17 mouse cellular contexts compared by ENCODE assay signal in the genomic region with DNA sequence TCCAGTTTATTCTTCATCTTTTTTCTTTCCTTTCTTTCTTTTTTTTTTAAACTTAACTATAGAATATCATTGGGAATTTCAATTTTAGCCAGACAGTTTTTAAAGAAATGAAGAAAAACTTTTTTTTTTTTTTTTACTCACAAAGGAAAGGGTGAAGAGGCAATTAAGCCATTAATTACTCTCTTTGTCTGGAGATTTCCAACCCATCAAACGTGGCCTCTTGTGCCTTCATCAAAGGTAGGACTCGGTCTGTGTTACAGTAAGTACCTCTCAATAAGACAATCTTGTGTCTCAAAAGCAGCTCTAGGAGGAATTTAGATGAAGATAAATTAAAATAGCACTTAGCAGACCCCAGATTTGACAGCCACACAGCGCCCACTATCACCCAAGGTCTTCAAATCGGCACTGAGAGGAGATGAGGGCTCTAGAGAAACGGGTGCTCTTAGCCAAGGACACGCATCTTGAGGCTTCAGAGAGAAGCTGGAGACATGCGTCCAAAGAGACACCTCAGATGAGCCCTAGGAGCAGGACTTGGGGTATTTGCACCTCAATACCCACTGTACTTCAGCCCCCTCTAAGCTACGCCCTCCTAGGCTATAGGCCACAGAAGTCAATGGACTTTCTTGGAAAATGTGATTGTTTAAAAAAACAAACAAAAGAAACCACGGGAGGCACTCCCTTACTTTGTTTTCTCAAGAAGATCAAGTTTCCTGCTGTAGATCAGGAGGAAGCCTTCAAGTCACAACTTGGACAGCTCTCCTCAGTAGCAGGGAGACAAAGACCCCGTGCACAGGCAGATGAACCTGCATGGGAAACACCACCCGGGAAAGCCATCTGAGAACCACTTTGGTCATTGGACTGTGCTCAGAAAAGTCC.
DNase-seq lines count a peak whose midpoint lies in the region; ATAC-seq and TF ChIP-seq lines count a peak whose summit lies in the region.
"Had no signal": no experiment of that assay in that cellular context is flagged by ENCODE, and none has a peak within 500 bp of the region (broad histone marks: within the 10 kb centered on the region; RNA-seq: fewer than 3 reads in every experiment).

No protein-coding gene starts in this region.

- WGBS in kidney, embryonic 15.5 days, result 21% methylated on average over 11 of the region's 11 CpGs

- ATAC-seq in kidney, embryonic 15.5 days (replicated peaks; ENCODE audit: low FRiP score), result peak; percentile 82
- ATAC-seq: forebrain, embryonic 13.5 days; liver, embryonic 12.5 days had no signal

- H3K36me3 ChIP-seq in kidney, embryonic 15.5 days, result no peaks in the 10 kb centered on the region
- H3K36me3 ChIP-seq in ES-E14 (ENCODE audit: control insufficient read depth, insufficient read depth, low read length, poor library complexity, severe bottlenecking), result no peaks in the 10 kb centered on the region
- H3K36me3 ChIP-seq: heart, embryonic 12.5 days; liver, embryonic 12.5 days had no signal

- H3K9me3 ChIP-seq in kidney, embryonic 15.5 days (replicated peaks), result no peaks in the 10 kb centered on the region
- H3K9me3 ChIP-seq in ES-E14 (ENCODE audit: control insufficient read depth, insufficient read depth, low read depth, low read length), result no peaks in the 10 kb centered on the region
- H3K9me3 ChIP-seq: forebrain, embryonic 13.5 days; heart, embryonic 12.5 days; liver, embryonic 12.5 days had no signal

- H3K9ac ChIP-seq in kidney, embryonic 15.5 days, result no peak overlapping the region
- no peak overlapping the region for H3K9ac ChIP-seq in ES-E14 (ENCODE audit: insufficient read depth, low read depth, low read length, poor library complexity, severe bottlenecking)
- H3K9ac ChIP-seq: forebrain, embryonic 13.5 days; heart, embryonic 12.5 days; liver, embryonic 12.5 days had no signal

- peaks cover 19% of the 10 kb centered on the region for H3K4me1 ChIP-seq in kidney, embryonic 15.5 days
- H3K4me1 ChIP-seq in ES-E14 (ENCODE audit: control insufficient read depth in 2 of 2, insufficient read depth in 2 of 2, low read length in 2 of 2, poor library complexity in 1 of 2), result peaks cover 0 to 3% of the 10 kb centered on the region in 2 experiments; a peak in 1 of 4 replicates
- H3K4me1 ChIP-seq: liver, embryonic 12.5 days had no signal

- in situ Hi-C loops in ES-E14 (cut with MboI; ENCODE audit: low sequenced_read_pairs in 2 of 2, unreplicated experiment in 2 of 2), result no loop called here

- H3K27ac ChIP-seq in kidney, embryonic 15.5 days, result peak overlapping the region; percentile 28; the same call in 1 of the 2 replicates
- no peak overlapping the region for H3K27ac ChIP-seq in ES-E14 (ENCODE audit: insufficient read depth, low read depth, low read length, poor library complexity, severe bottlenecking)
- H3K27ac ChIP-seq: forebrain, embryonic 13.5 days; liver, embryonic 12.5 days had no signal

- DNase-seq in kidney, adult 11 months, result no peak
- DNase-seq in ES-E14 (ENCODE audit: low read depth, low spot score), result peak; percentile 47
- DNase-seq in embryo, embryonic 10.5 days (ENCODE audit: low spot score), result peak; percentile 45
- peak; percentile 28 for DNase-seq in mesoderm, embryonic 11.5 days (ENCODE audit: low read depth, low spot score)
- DNase-seq in layer of hippocampus, adult 18-20 months (ENCODE audit: low spot score in 2 of 2), result no peak
- DNase-seq in testis, postnatal 10 days (ENCODE audit: low spot score), result no peak
- DNase-seq: adrenal gland, postnatal 10 days; cerebellum, adult 2 months; gastrocnemius, postnatal 36 days; kidney, postnatal 25 days; layer of hippocampus, adult 9-11 months; midbrain, embryonic 14.5 days; right cerebral cortex, adult 18-20 months had no signal

- no peak overlapping the region for H3K4me2 ChIP-seq in kidney, embryonic 15.5 days
- H3K4me2 ChIP-seq: forebrain, embryonic 13.5 days; heart, embryonic 12.5 days; liver, embryonic 12.5 days had no signal

- H3K4me3 ChIP-seq in kidney, embryonic 15.5 days (replicated peaks), result no peak overlapping the region
- H3K4me3 ChIP-seq in ES-E14 (ENCODE audit: insufficient read depth in 1 of 2, low read depth in 1 of 2, low read length in 2 of 2, poor library complexity in 1 of 2, severe bottlenecking in 1 of 2), result no peak overlapping the region
- H3K4me3 ChIP-seq: forebrain, embryonic 13.5 days; heart, embryonic 12.5 days; liver, embryonic 12.5 days had no signal

- H3K27me3 ChIP-seq in kidney, embryonic 15.5 days, result no peaks in the 10 kb centered on the region
- H3K27me3 ChIP-seq: forebrain, embryonic 13.5 days; heart, embryonic 12.5 days; liver, embryonic 12.5 days had no signal

TF ChIP-seq in ES-E14, 5 proteins besides CTCF, POLR2A, EP300 and RAD21:
- TF ChIP-seq ZC3H11A (IDR thresholded peaks at IDR 0.05; ENCODE audit: borderline replicate concordance, low read depth, low read length) (no peak), ZNF384 (IDR thresholded peaks at IDR 0.05; ENCODE audit: low read depth, low read length) (peak; percentile 73)

Comparison
In these comparisons a context has a peak if more than half of its experiments do, and no peak if none do; other contexts are left out.
1. DNase-seq: peak in ES-E14 (single experiment), embryo, embryonic 10.5 days (single experiment) and mesoderm, embryonic 11.5 days (single experiment); none in kidney, adult 11 months (single experiment), layer of hippocampus, adult 18-20 months (0 of 2) and testis, postnatal 10 days (single experiment).